Mouse (Mus musculus) thymus, postnatal 14 days (tissue): Measurements from ENCODE around the gene Arfgef3.
A peak's percentile ranks its signal among the peaks of the same experiment; 100 is the strongest.

ENCODE experiments used
- DNase-seq: peaks from one replicate; pipeline ENCODE4 v3.0.0; 2021

Arfgef3 gene

GRCm38 (mm10) chr10:18743286-18744142 is at the start of gene Arfgef3:
Gene Arfgef3 (minus strand): TSS chr10:18743949.
- peak; percentile 57 for DNase-seq

DNA sequence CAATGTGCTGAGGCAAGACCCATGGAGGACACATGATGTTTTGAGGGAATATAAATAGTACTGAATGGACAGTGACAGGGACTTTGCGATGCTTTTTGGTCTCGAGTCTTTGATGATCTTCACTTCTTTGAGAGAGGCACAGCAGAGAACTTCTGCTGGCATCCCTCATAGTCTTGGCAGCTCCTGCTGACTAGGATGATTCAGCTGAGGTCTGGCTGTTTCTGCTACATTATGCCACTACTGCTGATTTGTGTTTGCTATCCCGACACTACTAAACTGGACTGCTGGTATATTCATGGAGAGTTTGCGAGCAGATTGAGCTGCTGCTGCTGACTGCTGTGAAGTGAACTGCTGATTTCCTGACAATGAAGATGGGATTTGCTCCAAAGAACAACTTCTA is 46.3 kb upstream of the Arfgef3 start:
- DNase-seq, result no peak

DNA sequence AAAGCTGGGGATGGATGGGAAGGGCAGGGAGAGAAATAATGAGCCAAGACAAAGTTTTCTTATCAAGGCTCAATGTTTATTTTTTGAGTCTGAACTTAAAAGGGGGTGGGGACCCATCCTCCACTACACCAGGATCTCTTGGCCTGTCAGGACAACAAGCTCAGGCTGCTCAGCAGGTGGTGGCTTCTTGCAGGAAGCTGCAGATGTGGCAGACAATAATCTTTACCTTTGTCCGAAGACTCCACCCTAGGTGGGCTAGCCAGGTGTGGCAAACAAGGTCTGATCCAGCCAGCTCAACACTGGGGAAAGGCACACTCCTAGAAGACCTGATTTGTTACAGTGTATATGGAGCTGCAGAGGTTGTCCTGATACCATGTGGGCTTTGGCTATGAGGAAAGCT is 44.9 kb upstream of the Arfgef3 start:
- DNase-seq, result no peak

- no peak for DNase-seq
These were observed 42.9 kb upstream of the Arfgef3 start, which contains the start of gene Gm4922 for GRCm38 (mm10) chr10:18786693-18787092. Gene Gm4922 (minus strand): TSS chr10:18786793.

DNA sequence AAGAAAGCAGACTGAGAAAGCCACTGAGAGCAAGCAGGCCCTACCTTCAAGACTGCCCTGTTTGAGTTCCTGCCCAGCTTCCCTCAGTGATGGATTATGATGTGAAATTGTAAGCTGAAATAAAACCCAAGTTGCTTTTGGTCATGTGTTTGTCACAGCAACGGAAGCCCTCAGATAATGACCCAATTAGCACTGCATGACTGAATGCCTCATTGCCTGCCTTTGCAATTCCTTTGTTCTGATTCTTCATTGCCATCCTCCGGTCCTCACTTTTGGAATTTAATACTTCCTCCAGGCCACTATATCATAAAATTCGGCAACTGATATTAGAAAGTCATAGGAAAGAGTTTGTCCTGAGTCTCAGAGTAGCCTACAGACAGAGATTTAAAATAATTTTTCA is 33.8 kb upstream of the Arfgef3 start:
- no peak for DNase-seq

DNA sequence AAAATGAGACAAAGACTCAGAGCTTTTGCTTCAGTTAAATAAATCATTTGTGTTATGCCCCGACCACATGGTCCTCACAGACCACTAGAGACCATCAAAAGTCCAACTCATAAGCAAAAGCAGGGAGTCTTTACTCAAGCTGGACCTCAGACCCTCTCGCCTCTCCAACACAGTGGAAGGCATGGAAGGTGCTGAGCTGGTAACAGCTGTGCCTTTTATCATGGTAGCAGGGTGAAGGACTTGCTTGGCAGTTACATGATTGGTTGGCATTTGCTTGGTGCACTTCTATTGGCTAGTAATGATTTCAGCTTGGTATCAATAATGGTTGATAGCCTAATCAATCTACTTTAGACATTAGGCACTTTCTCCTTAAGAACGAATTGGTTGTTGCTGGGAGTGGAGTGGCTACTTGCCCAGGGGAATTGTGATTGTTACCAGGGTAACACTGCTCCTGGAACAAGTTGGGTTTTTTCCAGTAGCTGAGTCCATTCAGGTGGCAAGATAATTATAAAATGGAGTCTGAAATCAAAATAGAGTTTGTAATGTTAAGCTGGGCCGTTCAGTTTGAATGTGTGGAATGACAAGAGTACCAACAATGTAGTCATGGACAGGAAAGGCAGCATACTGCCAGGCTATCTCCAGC is 28.9 kb upstream of the Arfgef3 start:
- no peak for DNase-seq

DNA sequence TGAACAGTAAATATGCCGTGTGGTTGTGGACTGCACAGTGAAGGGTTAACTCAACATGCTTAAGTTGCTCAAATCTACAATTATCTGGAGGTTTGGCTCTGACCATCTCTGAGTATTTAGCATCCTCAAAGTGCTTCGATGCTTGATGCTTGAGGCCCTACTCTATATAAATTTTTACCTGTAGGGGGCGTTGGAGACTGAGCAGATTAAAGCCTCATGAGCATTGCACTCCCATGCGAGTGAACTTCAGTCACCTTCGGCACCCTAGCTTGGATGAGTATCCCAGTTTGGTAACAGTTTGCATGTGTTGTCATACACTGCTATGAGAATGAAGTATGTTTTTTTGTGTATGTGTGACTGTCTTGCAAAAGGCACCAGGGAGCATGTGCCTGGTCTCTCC is 26.2 kb upstream of the Arfgef3 start:
- DNase-seq, result no peak

DNA sequence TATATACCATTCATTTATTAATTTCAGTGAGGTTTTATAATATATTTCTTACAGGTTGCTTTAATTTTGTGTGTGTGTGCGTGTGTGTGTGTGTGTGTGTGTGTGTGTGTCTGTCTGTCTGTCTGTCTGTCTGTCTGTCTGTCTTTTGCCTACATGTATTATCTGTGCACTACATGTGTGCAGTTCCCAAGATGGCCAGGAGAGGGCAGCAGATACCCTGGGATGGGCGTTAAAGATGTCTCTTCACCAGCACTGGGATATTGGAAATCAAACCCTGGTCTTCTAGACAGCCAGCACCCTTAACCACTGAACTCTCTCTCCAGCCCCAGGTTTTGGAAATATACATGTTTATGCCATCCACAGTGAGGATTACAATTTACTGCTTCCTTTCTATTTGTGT is 16.5 kb upstream of the Arfgef3 start:
- DNase-seq, result peak; percentile 77

- no peak for DNase-seq
These were observed 6.3 kb upstream of the Arfgef3 start for GRCm38 (mm10) chr10:18750057-18750456.

DNA sequence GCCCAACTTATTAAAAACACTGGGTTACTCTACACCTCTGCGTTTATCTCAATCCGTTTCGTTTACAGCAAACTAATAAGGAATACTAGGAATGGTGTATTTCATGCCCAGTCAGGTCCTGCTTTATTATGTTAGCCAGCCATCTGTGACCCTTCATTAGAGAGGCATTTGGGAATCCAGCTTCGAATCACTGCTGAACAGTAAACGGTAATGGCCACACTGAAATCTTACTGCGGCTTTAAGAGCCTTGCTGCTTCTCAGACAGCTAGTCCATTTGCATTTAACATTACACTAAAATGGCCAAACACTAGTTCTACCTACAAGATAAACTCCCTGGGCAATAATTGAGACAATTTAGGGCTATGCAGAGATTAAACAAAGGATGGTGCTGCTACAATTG is 1.7 kb downstream of the Arfgef3 start:
- DNase-seq, result no peak

GRCm38 (mm10) chr10:18741024-18741423 is 2.7 kb downstream of the Arfgef3 start:
- DNase-seq, result no peak

DNA sequence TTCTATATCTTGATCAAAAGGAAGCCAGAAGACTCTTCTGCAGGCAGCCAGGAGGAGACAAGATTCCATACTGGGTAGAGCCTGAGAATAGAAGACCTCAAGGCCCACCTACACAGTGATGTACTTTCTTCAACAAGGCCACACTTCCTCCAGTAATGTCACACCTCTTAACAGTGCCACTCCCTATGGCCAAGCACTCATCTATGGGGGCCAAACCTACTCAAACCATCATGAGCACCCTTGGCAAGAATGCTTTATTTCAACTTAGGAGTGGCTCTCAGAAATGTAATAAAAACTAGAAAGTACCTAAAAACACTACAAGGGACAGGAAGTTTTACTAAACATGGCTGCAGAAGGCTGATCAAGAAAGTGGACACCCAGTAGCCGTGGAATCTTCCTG is 15.2 kb downstream of the Arfgef3 start:
- DNase-seq, result no peak

GRCm38 (mm10) chr10:18711436-18711835 is 32.3 kb downstream of the Arfgef3 start:
- no peak for DNase-seq

DNA sequence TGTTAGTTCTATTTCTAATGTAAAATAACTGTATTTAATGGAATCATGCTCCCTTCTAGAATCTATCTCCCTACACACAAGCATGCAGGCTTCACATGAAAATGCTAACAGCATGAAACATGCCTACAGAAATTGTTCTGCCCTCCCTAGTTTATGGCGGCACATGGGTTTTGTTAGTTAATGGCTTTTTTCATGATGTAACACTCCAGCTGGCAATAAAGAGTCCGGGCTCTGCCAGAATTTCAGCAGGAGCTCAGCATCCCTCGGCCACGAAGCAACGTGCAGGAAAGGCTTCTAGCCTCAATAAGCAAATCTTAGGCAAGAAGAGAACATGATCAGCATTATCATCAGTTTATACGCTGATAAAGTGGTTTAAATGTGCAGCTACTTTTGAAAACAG is 32.8 kb downstream of the Arfgef3 start:
- DNase-seq, result no peak

DNA sequence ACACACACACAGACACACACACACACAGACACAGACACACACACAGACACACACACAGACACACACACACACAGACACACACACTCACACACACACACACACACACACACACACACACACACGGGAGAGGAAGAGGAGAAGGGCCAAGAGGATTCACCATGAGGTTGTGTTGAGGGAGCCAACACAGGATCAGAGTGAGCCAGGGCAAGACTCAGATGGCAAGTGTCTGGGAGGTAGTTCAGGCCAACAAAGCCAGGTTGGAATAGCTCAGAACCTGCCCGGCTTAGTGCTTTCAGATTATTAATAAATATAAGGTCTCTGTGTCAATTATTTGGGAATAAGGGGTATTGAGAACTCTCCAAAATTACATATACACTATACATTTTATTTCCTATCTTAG is 33.9 kb downstream of the Arfgef3 start:
- no peak for DNase-seq

- no peak for DNase-seq
These were observed 35.1 kb downstream of the Arfgef3 start for GRCm38 (mm10) chr10:18708641-18709040.

- DNase-seq, result no peak
These were observed 39.2 kb downstream of the Arfgef3 start for GRCm38 (mm10) chr10:18704393-18705120.

- no peak for DNase-seq
These were observed 42.2 kb downstream of the Arfgef3 start for GRCm38 (mm10) chr10:18701517-18701916.

DNA sequence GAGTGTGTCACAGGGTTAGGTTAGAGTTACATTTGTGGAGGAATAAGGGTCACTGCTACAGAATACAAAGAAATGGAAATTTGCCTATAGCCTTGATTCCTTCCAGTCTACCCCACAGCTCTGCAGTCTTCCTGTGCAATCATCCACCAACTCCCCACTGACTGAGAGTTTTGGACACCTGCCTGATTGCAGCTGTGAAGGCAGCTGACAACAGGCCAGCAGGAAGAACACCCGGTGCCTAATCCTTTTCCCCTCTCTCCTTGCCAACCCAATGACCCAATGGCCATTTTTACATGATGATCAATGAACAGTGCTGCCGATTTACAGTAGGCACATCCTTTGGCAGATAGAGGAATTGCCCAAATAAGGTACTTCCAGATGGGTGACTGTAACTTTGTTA is 43.6 kb downstream of the Arfgef3 start:
- no peak for DNase-seq

- no peak for DNase-seq
These were observed 44.6 kb downstream of the Arfgef3 start for GRCm38 (mm10) chr10:18699151-18699550.

DNA sequence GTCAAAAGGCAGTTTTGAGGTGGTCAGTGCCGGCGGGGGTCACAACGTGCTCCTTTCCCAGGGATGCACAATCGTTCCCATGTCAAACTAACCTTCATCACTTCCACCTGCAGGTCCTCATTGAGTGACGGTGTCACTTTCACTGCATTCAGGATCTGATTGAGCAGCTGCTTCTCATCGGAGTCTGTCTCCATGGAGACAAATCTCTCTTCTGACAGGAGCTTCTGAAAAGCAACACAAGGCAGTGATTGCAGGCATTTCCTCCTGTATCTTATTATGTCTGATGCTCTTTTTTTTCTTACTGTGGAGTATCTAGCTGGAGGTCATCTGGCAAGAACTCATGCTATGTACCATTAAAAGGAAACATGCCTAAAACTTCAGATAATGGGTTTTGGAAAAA is 47.3 kb downstream of the Arfgef3 start:
- no peak for DNase-seq

- DNase-seq, result no peak
These were observed 55.5 kb downstream of the Arfgef3 start for GRCm38 (mm10) chr10:18688234-18688633.

DNA sequence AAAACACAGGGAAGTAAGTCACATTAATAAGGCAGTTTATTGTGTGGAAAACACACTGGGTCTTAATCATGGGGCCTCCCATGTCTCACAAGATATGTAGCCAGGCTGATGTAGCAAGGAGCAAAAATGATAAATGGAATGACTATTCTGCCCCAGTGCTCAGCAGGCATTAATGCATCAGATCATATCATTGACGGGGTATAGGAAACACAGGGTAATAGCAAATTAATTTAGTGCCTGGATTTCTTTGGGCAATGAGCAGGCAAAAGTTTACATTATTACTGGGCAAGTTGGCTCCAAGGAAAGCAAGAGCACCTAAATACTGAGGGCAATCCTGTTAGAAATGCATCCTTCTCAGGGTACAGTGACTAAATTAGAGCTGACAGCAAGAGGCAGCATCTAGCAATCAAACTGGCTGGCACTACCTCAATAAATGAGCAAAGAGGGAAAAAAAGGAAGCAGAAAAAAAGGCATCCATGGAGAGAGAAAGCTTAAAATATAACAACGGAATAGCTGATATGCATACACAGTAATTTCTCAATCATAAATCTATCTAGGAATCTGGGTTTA is 62.3 kb downstream of the Arfgef3 start:
- no peak for DNase-seq
